7 mouse cellular contexts compared by ENCODE assay signal in the genomic region with DNA sequence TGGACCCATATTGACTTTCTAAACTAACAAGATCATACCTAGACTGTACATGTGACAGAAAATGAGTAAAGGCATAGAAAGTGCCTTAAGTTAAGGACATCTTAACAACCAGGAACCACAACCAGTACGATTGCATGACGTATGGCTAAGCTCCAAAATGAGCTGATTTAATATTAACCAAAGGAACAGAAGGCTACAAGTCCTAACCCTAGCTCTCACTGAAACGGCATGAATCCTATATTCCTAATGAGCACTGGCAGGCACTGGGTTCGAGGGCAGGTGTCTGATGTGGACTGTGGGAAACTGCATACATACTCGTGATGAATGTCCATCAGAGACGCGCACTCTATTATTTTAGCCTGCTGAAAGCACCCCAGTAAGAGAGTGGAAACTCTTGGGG. TPM values are rescaled to one million over a fixed set of nuclear protein-coding genes. Genes with fewer than 3 reads are reported as not detected.
A peak's percentile ranks its signal among the peaks of the same experiment; 100 is the strongest.
DNase-seq lines count a peak whose midpoint lies in the region; ATAC-seq and TF ChIP-seq lines count a peak whose summit lies in the region.

No protein-coding gene starts in this region.

- H3K4me2 ChIP-seq in limb, embryonic 14.5 days (replicated peaks; ENCODE audit: low read depth, low read length, severe bottlenecking), result peak overlapping the region; percentile 79
- H3K4me2 ChIP-seq in stomach, embryonic 16.5 days (ENCODE audit: low read depth, low read length), result peak overlapping the region; percentile 79

- DNase-seq in testis, postnatal 14 days (ENCODE audit: low spot score), result no peak
- DNase-seq in forebrain, embryonic 10.5 days (ENCODE audit: extremely low spot score, low spot score), result no peak
- no peak for DNase-seq in limb, embryonic 14.5 days (ENCODE audit: low spot score)
- DNase-seq in T-cell, adult 2 months (ENCODE audit: low spot score), result no peak
- DNase-seq in right cerebral cortex, postnatal 25 days, result no peak

- H3K27ac ChIP-seq in testis, adult 2 months (ENCODE audit: control insufficient read depth, insufficient read depth, low read depth, low read length), result no peak overlapping the region; the same call in 1 of the 2 replicates
- H3K27ac ChIP-seq in forebrain, embryonic 10.5 days, result peak overlapping the region; percentile 97
- no peak overlapping the region for H3K27ac ChIP-seq in limb, embryonic 14.5 days (replicated peaks; ENCODE audit: low read depth, low read length)
- H3K27ac ChIP-seq in stomach, embryonic 16.5 days (ENCODE audit: low read length), result no peak overlapping the region

- 45% methylated on average over 7 of the region's 7 CpGs for WGBS in forebrain, embryonic 10.5 days
- 37% methylated on average over 7 of the region's 7 CpGs for WGBS in limb, embryonic 14.5 days
- WGBS in stomach, embryonic 16.5 days, result 20% methylated on average over 7 of the region's 7 CpGs

- peaks cover 2% of the 10 kb centered on the region for H3K4me1 ChIP-seq in testis, adult 2 months (ENCODE audit: control insufficient read depth, insufficient read depth, low read length)
- H3K4me1 ChIP-seq in forebrain, embryonic 10.5 days, result peaks cover 38% of the 10 kb centered on the region
- peaks cover 10% of the 10 kb centered on the region for H3K4me1 ChIP-seq in limb, embryonic 14.5 days (ENCODE audit: control insufficient read depth, insufficient read depth, low read length)
- H3K4me1 ChIP-seq in stomach, embryonic 16.5 days (ENCODE audit: control insufficient read depth, insufficient read depth, low read length), result peaks cover 13% of the 10 kb centered on the region; the same call in 1 of the 2 replicates

- TF ChIP-seq CTCF in testis, adult 2 months (IDR thresholded peaks at IDR 0.05; ENCODE audit: control insufficient read depth, insufficient read depth, insufficient replicate concordance, low read depth, low read length), result no peak

- no peak for TF ChIP-seq POLR2A in testis, adult 2 months (IDR thresholded peaks at IDR 0.05; ENCODE audit: control insufficient read depth, low read depth, low read length)
- TF ChIP-seq POLR2A in limb, embryonic 14.5 days (IDR thresholded peaks at IDR 0.05; ENCODE audit: borderline replicate concordance, extremely low read depth, insufficient read depth, insufficient read length), result no peak

- ATAC-seq in limb, embryonic 14.5 days (ENCODE audit: low FRiP score, low read depth), result no peak
- ATAC-seq in stomach, embryonic 16.5 days (ENCODE audit: insufficient read depth, low FRiP score), result no peak

- no peaks in the 10 kb centered on the region for H3K27me3 ChIP-seq in testis, adult 2 months (ENCODE audit: control insufficient read depth, insufficient read depth, low read length)
- H3K27me3 ChIP-seq in forebrain, embryonic 10.5 days (ENCODE audit: poor library complexity, severe bottlenecking), result no peaks in the 10 kb centered on the region
- no peaks in the 10 kb centered on the region for H3K27me3 ChIP-seq in limb, embryonic 14.5 days (ENCODE audit: control insufficient read depth, insufficient read depth, low read length)
- no peaks in the 10 kb centered on the region for H3K27me3 ChIP-seq in stomach, embryonic 16.5 days (ENCODE audit: control insufficient read depth, insufficient read depth, low read length)

- peak overlapping the region; percentile 93 for H3K4me3 ChIP-seq in testis, adult 2 months (ENCODE audit: control insufficient read depth, low read depth, low read length)
- H3K4me3 ChIP-seq in forebrain, embryonic 10.5 days, result peak overlapping the region; percentile 90
- peak overlapping the region; percentile 83 for H3K4me3 ChIP-seq in limb, embryonic 14.5 days (replicated peaks; ENCODE audit: low read length)
- peak overlapping the region; percentile 89 for H3K4me3 ChIP-seq in stomach, embryonic 16.5 days (replicated peaks; ENCODE audit: low read length)

- H3K9me3 ChIP-seq in forebrain, embryonic 10.5 days, result no peaks in the 10 kb centered on the region
- H3K9me3 ChIP-seq in limb, embryonic 14.5 days (ENCODE audit: control insufficient read depth, low read length), result no peaks in the 10 kb centered on the region
- no peaks in the 10 kb centered on the region for H3K9me3 ChIP-seq in stomach, embryonic 16.5 days (replicated peaks; ENCODE audit: control insufficient read depth, low read length)

- H3K9ac ChIP-seq in limb, embryonic 14.5 days (ENCODE audit: low read depth, low read length, severe bottlenecking), result peak overlapping the region; percentile 99
- peak overlapping the region; percentile 99 for H3K9ac ChIP-seq in stomach, embryonic 16.5 days (ENCODE audit: low read length)

- H3K36me3 ChIP-seq in testis, adult 2 months (ENCODE audit: control insufficient read depth, insufficient read depth, low read length), result no peaks in the 10 kb centered on the region
- no peaks in the 10 kb centered on the region for H3K36me3 ChIP-seq in forebrain, embryonic 10.5 days (replicated peaks)
- H3K36me3 ChIP-seq in limb, embryonic 14.5 days (ENCODE audit: control insufficient read depth, insufficient read depth, low read length), result peaks cover 6% of the 10 kb centered on the region; the same call in 1 of the 2 replicates
- H3K36me3 ChIP-seq in stomach, embryonic 16.5 days (ENCODE audit: control insufficient read depth, insufficient read depth, low read length), result no peaks in the 10 kb centered on the region

RNA-seq across cellular contexts. Expression of a gene that starts 5.9 kb away (rescaled TPM):
- polyA plus RNA-seq in testis, adult 2 months (2012; rRNA removed), result 253 and 333 TPM in 2 replicates
- polyA plus RNA-seq in forebrain, embryonic 10.5 days (2016; fragmentation: Nextera tagmentation; extraction: Ambion mirVana), result 111 and 117 TPM in 2 replicates
- polyA plus RNA-seq in limb, embryonic 14.5 days (2012; rRNA removed), result 24.4 and 35.7 TPM in 2 replicates
- polyA plus RNA-seq in limb, embryonic 14.5 days (2014; fragmentation: Nextera tagmentation; extraction: Ambion mirVana), result 86.8 and 88.7 TPM in 2 replicates
- polyA plus RNA-seq in stomach, embryonic 16.5 days (2015; fragmentation: Nextera tagmentation; extraction: Ambion mirVana), result 85.6 and 97.6 TPM in 2 replicates
